Mouse (Mus musculus) bone marrow macrophage, adult 2 months (primary cell): Measurements from ENCODE around the gene Taf8. TPM values are rescaled to one million over a fixed set of nuclear protein-coding genes. Genes with fewer than 3 reads are reported as not detected.
A peak's percentile ranks its signal among the peaks of the same experiment; 100 is the strongest.

ENCODE experiments used
- H3K27ac ChIP-seq: 2 replicates; pipeline ENCODE4 v1.5.1; 2012; ENCODE audit warnings: low read depth, low read length; ENCODE audit not compliant: insufficient read depth
- H3K4me1 ChIP-seq: 2 replicates; pipeline ENCODE4 v1.6.1; 2012; ENCODE audit warnings: low read length; ENCODE audit not compliant: control insufficient read depth, insufficient read depth
- H3K4me3 ChIP-seq: 2 replicates; pipeline ENCODE4 v1.5.1; 2012; ENCODE audit warnings: mild to moderate bottlenecking, low read length, moderate library complexity; ENCODE audit not compliant: insufficient read depth
- CTCF ChIP-seq: IDR thresholded peaks from 2 replicates; pipeline ENCODE4 v1.5.1; 2012; ENCODE audit warnings: low read depth, mild to moderate bottlenecking, low read length, moderate library complexity
- POLR2A ChIP-seq: IDR thresholded peaks from 2 replicates; pipeline ENCODE4 v1.6.1; 2012; ENCODE audit warnings: mild to moderate bottlenecking, low read depth, low read length, borderline replicate concordance
- polyA plus RNA-seq: library from polyadenylated mRNA; stranded (reverse); fragments of >200 nt; gene quantifications from 2 replicates; pipeline ENCODE4 v1.2.4, GENCODE M21; 2012; ENCODE audit not compliant: missing spikeins, insufficient read depth, insufficient read length

The Taf8 gene
- 23.7 and 30.1 TPM in 2 replicates for polyA plus RNA-seq

DNA sequence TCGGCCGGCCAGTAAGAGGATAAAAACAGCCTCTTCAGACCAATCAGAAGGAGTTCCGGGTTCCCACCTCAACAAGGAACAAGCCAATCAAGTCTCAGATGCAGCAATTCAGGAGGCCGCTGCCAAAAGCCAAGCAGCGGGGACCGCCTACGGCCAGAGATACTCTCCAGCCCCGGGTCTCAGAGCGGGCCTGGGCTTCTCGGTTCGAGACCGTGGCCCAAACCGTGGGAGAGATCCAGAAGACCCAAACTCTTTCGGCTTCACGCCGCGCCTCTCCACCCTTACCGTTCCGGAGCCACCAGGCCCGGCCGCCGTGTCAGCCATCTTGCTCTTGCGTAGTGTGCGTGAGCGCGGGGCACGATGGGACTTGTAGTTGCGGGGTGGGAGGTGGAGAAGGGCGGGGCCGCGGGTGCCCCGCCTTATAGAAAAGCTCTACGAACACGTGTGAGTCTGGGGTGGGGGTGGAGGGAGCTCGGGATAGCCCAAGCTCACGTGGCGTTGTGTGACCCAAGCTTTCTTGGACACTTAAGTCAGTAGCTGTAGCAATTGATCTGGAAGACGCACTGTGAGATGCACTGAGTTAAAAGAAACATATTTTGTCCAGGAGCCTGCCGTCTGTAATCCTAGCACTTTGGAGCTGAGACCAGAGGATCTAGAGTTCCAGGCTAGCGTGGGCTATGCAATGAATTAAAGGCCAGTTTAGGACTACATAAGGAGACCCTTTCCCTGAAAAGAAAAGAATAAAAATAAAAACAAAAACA lies at the start of gene Taf8:
Taf8 (minus strand) TSS at position 347 of the 761 bp plus-strand sequence.
- Histone ChIP-seq H3K27ac (peak within 1 kb of the TSS; percentile 77), H3K4me1 (peaks cover 40% of the 10 kb centered on the region), H3K4me3 (peak within 1 kb of the TSS; percentile 87)
- no peak for TF ChIP-seq CTCF
- no peak; the same call in 1 of the 2 replicates for TF ChIP-seq POLR2A

DNA sequence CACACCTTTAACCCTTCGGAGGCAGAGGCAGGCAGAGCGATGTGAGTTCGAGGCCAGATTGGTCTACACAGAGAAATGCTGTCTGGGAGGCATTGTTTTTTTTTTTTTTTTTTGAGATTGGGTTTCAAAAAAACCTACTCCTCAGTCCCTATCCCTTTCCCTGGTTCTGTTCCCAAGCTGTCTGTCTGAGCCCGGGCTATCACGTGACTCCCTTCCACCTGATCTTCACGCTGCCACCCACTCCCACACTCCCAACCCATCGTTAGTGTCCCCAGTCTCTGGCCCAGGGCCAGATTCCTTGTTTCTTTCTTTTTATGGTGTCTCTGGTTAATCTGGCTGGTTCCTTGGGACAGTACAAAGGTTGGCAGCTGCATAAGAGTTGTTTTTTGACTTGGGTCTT lies 49.0 kb upstream of the Taf8 start:
- Histone ChIP-seq H3K27ac (no peak overlapping the region), H3K4me3 (no peak overlapping the region), H3K4me1 (no peaks in the 10 kb centered on the region)
- TF ChIP-seq CTCF (no peak), POLR2A (no peak)

DNA sequence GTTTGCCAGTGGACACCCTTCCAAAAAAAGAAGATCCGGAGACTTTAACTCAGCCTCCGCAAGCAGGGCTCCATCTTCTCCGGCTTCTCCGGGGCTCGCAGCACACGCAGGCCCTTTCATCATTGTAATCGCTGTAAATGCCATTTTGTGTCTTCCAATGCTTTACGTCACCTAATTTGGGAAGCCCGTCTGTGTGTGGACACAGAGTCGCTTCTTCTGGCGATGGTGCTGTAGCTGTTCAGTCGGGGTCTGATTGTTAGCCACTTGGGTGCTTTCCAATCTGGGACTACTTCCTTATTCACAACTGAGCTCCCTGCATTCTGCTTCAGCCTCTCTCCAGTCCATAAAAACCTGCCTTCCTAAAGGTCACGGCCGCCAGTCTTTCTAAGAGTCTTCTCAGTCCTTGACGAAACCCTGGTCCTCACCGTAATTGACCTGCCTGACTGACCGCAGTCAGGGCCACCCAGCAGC lies 43.8 kb upstream of the Taf8 start:
- H3K4me1 ChIP-seq, result peaks cover 15% of the 10 kb centered on the region
- no peak for TF ChIP-seq CTCF
- TF ChIP-seq POLR2A, result no peak
- H3K27ac ChIP-seq, result no peak overlapping the region
- no peak overlapping the region for H3K4me3 ChIP-seq

DNA sequence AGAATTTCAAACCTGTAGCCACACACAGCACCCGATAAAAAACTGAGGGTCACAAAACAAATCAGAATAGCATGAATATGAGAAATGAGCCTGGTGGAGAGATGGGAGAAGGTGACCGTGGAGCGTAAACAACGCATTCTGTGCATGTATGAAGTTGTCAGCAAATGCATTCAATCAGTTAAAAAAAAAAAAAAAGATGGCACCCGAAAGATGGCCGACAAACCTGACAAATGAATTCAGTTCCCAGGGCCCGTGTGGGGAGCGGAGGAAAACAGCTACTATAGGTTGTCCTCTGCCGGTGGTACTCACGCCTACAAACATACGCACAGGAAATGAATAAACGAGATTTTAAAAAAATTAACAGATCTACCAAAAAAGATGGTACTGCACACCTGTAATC lies 43.1 kb upstream of the Taf8 start:
- Histone ChIP-seq H3K4me1 (peaks cover 15% of the 10 kb centered on the region), H3K27ac (no peak overlapping the region)
- TF ChIP-seq CTCF, result no peak

DNA sequence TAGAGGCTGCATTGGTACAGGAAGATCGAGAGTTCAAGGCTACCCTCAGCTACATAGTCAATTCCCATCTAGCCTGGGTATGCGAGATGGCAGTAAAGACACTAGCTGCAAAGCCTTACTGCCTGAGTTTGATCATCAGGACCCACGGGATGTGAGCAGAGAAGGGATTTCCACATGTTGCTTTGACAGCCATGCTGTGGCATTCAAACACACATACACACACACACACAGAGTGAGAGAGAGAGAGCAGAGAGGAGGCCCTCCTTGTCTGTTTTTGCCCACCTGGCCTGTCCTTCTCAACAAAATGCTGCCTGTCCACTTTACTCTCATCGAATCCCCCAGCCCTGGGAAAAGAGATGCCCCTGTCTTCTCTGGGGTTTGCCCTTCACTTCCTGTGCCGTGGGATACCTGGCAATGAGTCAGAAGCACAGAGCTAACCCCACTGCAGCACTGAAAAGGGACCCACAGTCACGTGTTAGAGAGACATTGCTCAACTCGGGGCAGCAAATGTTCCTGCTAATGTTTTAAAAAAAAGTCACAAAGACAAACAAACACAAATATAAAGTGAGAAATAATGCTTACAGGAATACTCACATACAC lies 41.1 kb upstream of the Taf8 start:
- Histone ChIP-seq H3K4me3 (no peak overlapping the region), H3K27ac (no peak overlapping the region), H3K4me1 (peaks cover 15% of the 10 kb centered on the region)
- TF ChIP-seq POLR2A (no peak), CTCF (no peak)

More for the DNA sequence above, 43.1 kb upstream of the Taf8 start:
- no peak overlapping the region for H3K4me3 ChIP-seq

DNA sequence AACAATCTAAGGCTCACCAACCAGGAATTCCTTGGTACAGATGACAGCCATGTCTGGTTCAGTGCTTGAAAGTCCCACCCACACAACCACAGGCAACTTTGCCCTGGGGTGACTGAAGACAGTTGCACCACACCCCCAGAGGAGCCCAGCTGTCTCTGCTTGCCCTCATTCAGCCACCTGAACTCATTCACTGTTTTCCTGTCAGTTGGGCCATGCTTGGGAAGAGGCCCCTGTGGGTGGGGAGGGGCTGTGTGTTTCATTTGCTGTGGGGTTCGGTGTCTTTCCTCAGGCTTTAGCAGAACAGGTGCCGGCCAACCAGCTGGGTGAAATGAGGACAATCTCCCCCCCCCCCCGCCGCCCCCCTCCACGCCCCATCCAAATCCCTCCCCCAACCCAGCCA lies 40.0 kb upstream of the Taf8 start:
- Histone ChIP-seq H3K4me3 (no peak overlapping the region), H3K4me1 (peaks cover 15% of the 10 kb centered on the region), H3K27ac (no peak overlapping the region)
- TF ChIP-seq POLR2A (no peak), CTCF (no peak)

DNA sequence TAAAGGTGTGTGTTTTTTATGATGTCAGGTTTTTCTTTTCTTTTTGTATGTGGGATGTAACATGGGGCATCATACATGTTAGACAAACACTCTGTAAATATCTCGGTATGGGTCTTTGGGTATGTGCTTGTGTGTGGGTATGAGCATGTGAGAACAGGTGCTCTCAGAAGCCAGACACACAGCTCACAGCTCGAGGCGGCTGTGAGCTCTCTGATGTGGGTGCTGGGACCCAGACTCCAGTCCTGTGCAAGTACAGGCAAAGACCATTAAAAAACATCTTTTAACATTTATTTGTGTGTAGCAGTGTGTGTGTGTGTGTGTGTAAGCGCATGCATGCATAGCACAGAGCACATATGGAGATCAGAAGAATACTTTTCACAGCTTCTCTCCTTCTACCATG lies 37.0 kb upstream of the Taf8 start:
- Histone ChIP-seq H3K4me3 (no peak overlapping the region), H3K27ac (no peak overlapping the region), H3K4me1 (peaks cover 15% of the 10 kb centered on the region)
- TF ChIP-seq CTCF (no peak), POLR2A (no peak)

DNA sequence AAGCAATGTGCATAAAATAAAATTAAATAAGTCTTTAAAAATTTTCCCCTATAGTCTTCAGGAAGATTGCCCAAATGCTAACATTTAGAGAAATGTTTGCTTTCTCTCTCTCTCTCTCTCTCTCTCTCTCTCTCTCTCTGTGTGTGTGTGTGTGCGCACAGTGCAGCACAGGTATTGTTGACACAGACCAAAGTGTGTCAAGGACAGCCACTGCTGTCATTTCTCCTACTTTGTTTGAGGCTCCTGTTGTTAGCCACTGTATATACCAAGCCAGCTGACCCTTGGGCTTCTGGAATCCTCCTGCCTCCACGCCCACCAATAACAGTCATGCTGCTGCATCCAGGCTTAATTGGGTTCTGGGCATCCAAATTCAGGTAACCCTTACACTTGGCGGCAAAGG lies 36.0 kb upstream of the Taf8 start:
- Histone ChIP-seq H3K4me1 (peaks cover 5% of the 10 kb centered on the region), H3K4me3 (no peak overlapping the region), H3K27ac (no peak overlapping the region)
- TF ChIP-seq POLR2A (no peak), CTCF (no peak)

DNA sequence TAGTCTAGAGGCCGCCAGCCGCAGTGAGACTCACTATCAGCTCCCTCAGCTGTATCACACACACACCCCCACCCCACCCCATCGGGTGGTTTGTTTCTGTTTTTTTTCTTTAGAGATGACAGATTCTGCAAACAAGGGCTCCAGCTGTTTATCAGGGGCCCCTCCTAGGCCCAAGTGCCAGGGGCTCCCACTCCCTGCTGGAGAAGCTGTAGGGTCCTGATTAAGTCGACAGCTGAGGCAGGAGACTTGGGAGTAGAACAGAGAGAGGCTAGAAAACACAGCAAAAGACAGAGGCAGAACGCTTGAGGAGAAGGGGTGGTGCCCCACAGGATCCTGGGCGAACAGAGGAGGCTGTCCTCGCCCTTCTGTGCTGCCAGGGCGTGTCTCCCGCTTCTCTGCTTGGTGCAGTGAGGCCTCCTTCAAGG lies 33.7 kb upstream of the Taf8 start:
- no peak overlapping the region for H3K4me3 ChIP-seq
- TF ChIP-seq POLR2A (no peak), CTCF (no peak)
- H3K27ac ChIP-seq, result no peak overlapping the region
- H3K4me1 ChIP-seq, result no peaks in the 10 kb centered on the region

DNA sequence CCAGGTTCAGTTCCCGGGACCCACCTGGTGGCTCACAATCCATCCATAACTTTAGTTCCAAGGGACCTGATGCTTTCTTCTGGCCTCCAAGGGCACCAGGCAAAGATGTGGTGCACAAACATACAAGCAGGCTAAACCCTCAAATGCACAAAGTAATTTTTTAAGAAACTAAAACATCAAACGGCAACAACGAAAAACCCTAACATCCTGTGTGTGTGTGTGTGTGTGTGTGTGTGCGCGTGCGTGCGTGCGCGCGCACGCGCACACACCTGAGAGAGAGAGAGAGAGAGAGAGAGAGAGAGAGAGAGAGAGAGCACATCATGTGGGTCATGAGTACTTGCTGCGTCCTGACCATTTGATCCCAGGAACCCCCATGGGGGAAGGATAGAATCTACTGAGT lies 31.6 kb upstream of the Taf8 start:
- H3K4me1 ChIP-seq, result no peaks in the 10 kb centered on the region
- no peak overlapping the region for H3K27ac ChIP-seq
- no peak overlapping the region for H3K4me3 ChIP-seq
- TF ChIP-seq CTCF (no peak), POLR2A (no peak)

DNA sequence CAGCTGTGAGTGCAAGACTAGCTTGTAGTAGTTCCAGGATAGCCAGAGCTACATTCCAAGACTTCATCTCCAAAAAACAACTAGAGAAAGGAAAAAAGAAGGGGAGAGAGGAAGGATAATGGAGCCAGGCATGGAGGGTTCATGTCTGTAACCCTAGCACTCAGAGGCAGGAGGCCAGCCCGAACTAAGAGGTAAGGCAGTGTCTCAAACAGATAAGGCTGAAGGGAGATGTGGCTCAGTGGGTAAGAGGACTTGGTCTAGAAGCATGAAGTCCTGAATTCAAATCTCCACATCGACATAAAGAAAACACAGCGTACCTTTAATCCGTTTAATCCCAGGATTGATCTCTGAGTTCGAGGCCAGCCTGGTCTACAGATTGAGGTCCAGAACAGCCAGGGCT lies 30.3 kb upstream of the Taf8 start:
- H3K4me1 ChIP-seq, result peaks cover 2% of the 10 kb centered on the region; the same call in 1 of the 2 replicates

More for the DNA sequence above, 30.3 kb upstream of the Taf8 start:
- Histone ChIP-seq H3K4me3 (no peak overlapping the region), H3K27ac (no peak overlapping the region)
- TF ChIP-seq POLR2A, result no peak
- no peak for TF ChIP-seq CTCF
